19 mouse cellular contexts compared by ENCODE assay signal in the genomic region with DNA sequence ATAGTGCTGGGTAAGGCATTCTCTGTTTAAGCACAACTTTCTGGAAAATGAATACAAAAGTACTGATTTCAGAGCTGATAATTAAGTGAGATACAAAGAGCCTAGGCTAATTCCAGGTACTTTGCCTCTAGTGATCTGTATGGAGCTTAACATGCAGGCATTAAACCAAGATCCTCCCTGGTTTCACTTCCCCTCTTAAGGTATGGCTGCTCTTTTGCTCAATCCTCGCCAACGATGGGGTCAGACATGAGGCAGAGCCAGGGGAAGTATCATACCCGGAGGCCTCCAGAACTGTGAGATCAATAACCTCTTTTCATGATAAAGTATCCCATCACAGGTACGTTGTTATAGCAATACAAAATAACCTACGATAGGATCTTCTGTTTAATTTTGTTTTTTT. TPM values are rescaled to one million over a fixed set of nuclear protein-coding genes. Genes with fewer than 3 reads are reported as not detected.
"Had no signal": no experiment of that assay in that cellular context is flagged by ENCODE, and none has a peak within 500 bp of the region (broad histone marks: within the 10 kb centered on the region; RNA-seq: fewer than 3 reads in every experiment).

No protein-coding gene starts in this region.

- H3K9me3 ChIP-seq: liver, embryonic 13.5 days; liver, embryonic 15.5 days; lung, embryonic 15.5 days; midbrain, embryonic 13.5 days; midbrain, embryonic 15.5 days; neural tube, embryonic 12.5 days had no signal

- DNase-seq: liver, embryonic 13.5 days; liver, postnatal 0 days; lung, adult 2 months; lung, postnatal 14 days; lung, postnatal 36 days; right cerebral cortex, postnatal 14 days; thymus, adult 18-20 months; thymus, postnatal 14 days; thymus, postnatal 36 days had no signal

- H3K4me3 ChIP-seq: liver, embryonic 13.5 days; liver, embryonic 15.5 days; lung, embryonic 15.5 days; megakaryocyte, embryonic 14.5 days; midbrain, embryonic 13.5 days; midbrain, embryonic 15.5 days; neural tube, embryonic 12.5 days had no signal

- H3K4me1 ChIP-seq: liver, embryonic 13.5 days; liver, embryonic 15.5 days had no signal

- H3K4me2 ChIP-seq: liver, embryonic 13.5 days; liver, embryonic 15.5 days; lung, embryonic 15.5 days; midbrain, embryonic 13.5 days; midbrain, embryonic 15.5 days; neural tube, embryonic 12.5 days had no signal

- H3K27me3 ChIP-seq: neural tube, embryonic 12.5 days had no signal

- H3K36me3 ChIP-seq: liver, embryonic 13.5 days; liver, embryonic 15.5 days; lung, embryonic 15.5 days; midbrain, embryonic 13.5 days; midbrain, embryonic 15.5 days; neural tube, embryonic 12.5 days had no signal

- ATAC-seq: liver, postnatal 0 days; lung, postnatal 0 days; midbrain, embryonic 13.5 days had no signal

- H3K27ac ChIP-seq: liver, embryonic 13.5 days; liver, embryonic 15.5 days; macrophage; midbrain, embryonic 13.5 days; midbrain, embryonic 15.5 days; neural tube, embryonic 12.5 days had no signal

- H3K9ac ChIP-seq: liver, embryonic 13.5 days; liver, embryonic 15.5 days; liver, postnatal 0 days; lung, embryonic 15.5 days; midbrain, embryonic 13.5 days; midbrain, embryonic 15.5 days; neural tube, embryonic 12.5 days had no signal

RNA-seq across cellular contexts. Expression of a gene that starts 5.3 kb away (rescaled TPM):
- total RNA-seq: monocyte, adult 5-6 weeks; neutrophil, adult 5-6 weeks had no signal
